Mouse (Mus musculus) lung, postnatal 0 days (tissue): ENCODE results near the gene Arpp21. TPM values are rescaled to one million over a fixed set of nuclear protein-coding genes. Genes with fewer than 3 reads are reported as not detected.

ENCODE experiments used
- ATAC-seq: fragments of 200-750 bp; cut with Nextera tagmentation; 2 replicates; pipeline ENCODE4 v1.8.0; 2017; ENCODE audit warnings: moderate library complexity
- DNase-seq: peaks from one replicate; pipeline ENCODE4 v3.0.0-alpha.2; 2016; ENCODE audit warnings: low spot score
- H3K27ac ChIP-seq: fragments of 300-500 bp; sonication (generic); 2 replicates; pipeline ENCODE4 v1.5.1; 2014; ENCODE audit warnings: antibody characterized with exemption, mild to moderate bottlenecking, low read length, mixed read lengths
- H3K27me3 ChIP-seq: fragments of 300-500 bp; sonication (generic); replicated peaks from 2 replicates; pipeline ENCODE4 v1.6.1; 2014; ENCODE audit warnings: low read length, mixed read lengths; ENCODE audit not compliant: insufficient read depth
- H3K36me3 ChIP-seq: fragments of 300-500 bp; sonication (generic); 2 replicates; pipeline ENCODE4 v1.6.1; 2014; ENCODE audit warnings: low read length, mixed read lengths; ENCODE audit not compliant: insufficient read depth
- H3K4me1 ChIP-seq: fragments of 300-500 bp; sonication (generic); 2 replicates; pipeline ENCODE4 v1.6.1; 2014; ENCODE audit warnings: antibody characterized with exemption, low read depth, low read length, mixed read lengths; ENCODE audit not compliant: insufficient read depth
- H3K4me2 ChIP-seq: fragments of 300-500 bp; sonication (generic); replicated peaks from 2 replicates; pipeline ENCODE4 v1.6.1; 2014; ENCODE audit warnings: low read depth, mild to moderate bottlenecking, low read length, moderate library complexity, mixed read lengths
- H3K4me3 ChIP-seq: fragments of 300-500 bp; sonication (generic); 2 replicates; pipeline ENCODE4 v1.5.1; 2014; ENCODE audit warnings: low read depth, low read length
- H3K9ac ChIP-seq: fragments of 300-500 bp; sonication (generic); replicated peaks from 2 replicates; pipeline ENCODE4 v1.6.1; 2014; ENCODE audit warnings: low read depth, mild to moderate bottlenecking
- H3K9me3 ChIP-seq: fragments of 300-500 bp; sonication (generic); 2 replicates; pipeline ENCODE4 v1.6.1; 2016; ENCODE audit warnings: low read length, mixed read lengths
- CTCF ChIP-seq: IDR thresholded peaks from 2 replicates; pipeline ENCODE4 v1.5.1; 2016; ENCODE audit warnings: antibody characterized with exemption, mild to moderate bottlenecking
- EP300 ChIP-seq: IDR thresholded peaks from 2 replicates; pipeline ENCODE4 v1.6.1; 2016; ENCODE audit warnings: antibody characterized with exemption, mild to moderate bottlenecking, control low read depth
- WGBS: fragments of 180-500 bp; shearing (Covaris S2); extraction: QIAGEN DNeasy Blood & Tissue Kit; methylation state at CpG from one replicate; pipeline ENCODE4 v1.1.7; 2014; 5-methylcytosine and 5-hydroxymethylcytosine counted together
- polyA plus RNA-seq: library from polyadenylated mRNA; unstranded; fragments of >200 nt; fragmentation: Nextera tagmentation; extraction: Ambion mirVana; gene quantifications from 2 replicates; pipeline ENCODE4 v1.2.1, GENCODE M21; 2015

The Arpp21 gene
- polyA plus RNA-seq, 1 experiment from 2014 or later: not detected

DNA sequence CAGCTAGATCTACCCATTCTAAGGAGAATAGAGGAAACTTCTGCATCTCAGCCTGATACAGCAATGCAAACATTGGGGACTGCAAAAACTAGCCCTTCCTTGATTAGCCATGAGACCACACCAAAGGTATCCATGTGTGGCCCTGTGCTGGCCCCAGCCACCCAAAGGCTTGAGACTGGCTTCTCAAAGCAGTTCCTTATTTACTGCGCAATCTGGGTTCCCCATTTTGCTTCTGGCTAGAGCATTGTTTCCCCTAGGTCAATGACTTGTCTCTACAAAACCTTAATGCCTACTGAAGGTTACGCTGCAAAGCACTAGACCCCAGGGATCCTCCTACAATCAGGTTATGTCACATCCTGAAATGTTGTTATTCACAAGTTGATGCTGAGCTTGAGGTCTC is 156.8 kb downstream of the Arpp21 start:
- Histone ChIP-seq H3K4me3 (no peak overlapping the region), H3K9me3 (no peaks in the 10 kb centered on the region), H3K27me3 (no peaks in the 10 kb centered on the region), H3K9ac (no peak overlapping the region), H3K4me2 (no peak overlapping the region), H3K4me1 (no peaks in the 10 kb centered on the region), H3K27ac (no peak overlapping the region), H3K36me3 (no peaks in the 10 kb centered on the region)
- ATAC-seq (no peak), DNase-seq (no peak)
- 83% methylated on average over 2 of the region's 2 CpGs for WGBS
- TF ChIP-seq CTCF: no peak
- no peak for TF ChIP-seq EP300

DNA sequence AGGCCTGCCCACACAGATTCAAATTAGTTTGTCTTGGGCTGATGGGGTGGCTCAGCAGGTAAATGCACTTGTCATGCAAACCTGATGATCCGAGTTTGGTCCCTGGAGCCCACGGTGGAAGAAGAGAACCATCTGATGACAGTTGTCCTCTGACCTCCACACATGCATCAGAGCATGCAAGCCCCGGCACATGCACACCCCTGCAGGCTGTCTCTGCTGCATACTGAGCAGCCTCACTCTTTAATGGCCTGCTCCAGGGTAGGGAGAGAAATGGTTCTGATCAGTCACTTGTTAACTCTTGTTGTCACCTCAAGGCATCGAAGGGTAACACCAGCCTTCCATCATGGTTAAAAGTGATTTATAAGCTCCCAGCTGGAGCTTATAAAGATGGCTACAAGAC is 157.3 kb downstream of the Arpp21 start:
- H3K9me3 ChIP-seq: no peaks in the 10 kb centered on the region
- no peaks in the 10 kb centered on the region for H3K36me3 ChIP-seq
- no peak overlapping the region for H3K27ac ChIP-seq
- no peak overlapping the region for H3K4me3 ChIP-seq
- ATAC-seq (no peak), DNase-seq (no peak)
- WGBS: 70% methylated on average over 4 of the region's 4 CpGs
- H3K4me1 ChIP-seq: no peaks in the 10 kb centered on the region
- TF ChIP-seq EP300: no peak
- no peak for TF ChIP-seq CTCF
- no peak overlapping the region for H3K4me2 ChIP-seq
- no peaks in the 10 kb centered on the region for H3K27me3 ChIP-seq
- H3K9ac ChIP-seq: no peak overlapping the region

DNA sequence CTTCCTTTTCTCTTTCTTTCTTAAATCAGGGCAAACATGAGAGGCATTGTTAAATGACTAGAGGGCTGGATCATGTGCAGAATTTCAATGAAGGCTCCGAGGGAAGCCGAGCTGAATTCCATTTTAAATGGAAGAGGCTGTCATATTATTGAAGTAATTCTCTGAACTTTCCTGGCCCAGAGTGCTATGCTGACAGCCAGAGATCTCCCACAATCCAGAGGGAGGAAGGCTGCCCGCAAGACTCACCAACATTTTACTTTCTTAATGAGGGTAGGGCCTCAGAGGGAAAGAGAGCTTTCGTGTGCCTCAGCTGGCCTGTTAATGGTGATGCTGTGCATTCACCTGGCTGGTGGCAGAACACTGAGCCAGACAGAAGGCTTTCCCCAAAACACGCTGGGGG is 160.5 kb downstream of the Arpp21 start:
- H3K27me3 ChIP-seq: no peaks in the 10 kb centered on the region
- no peak for DNase-seq
- TF ChIP-seq EP300: no peak
- H3K4me1 ChIP-seq: no peaks in the 10 kb centered on the region
- H3K4me3 ChIP-seq: no peak overlapping the region
- no peaks in the 10 kb centered on the region for H3K9me3 ChIP-seq
- H3K9ac ChIP-seq: no peak overlapping the region
- no peak overlapping the region for H3K4me2 ChIP-seq
- no peak for ATAC-seq
- no peaks in the 10 kb centered on the region for H3K36me3 ChIP-seq
- 82% methylated on average over 5 of the region's 5 CpGs for WGBS
- H3K27ac ChIP-seq: no peak overlapping the region

DNA sequence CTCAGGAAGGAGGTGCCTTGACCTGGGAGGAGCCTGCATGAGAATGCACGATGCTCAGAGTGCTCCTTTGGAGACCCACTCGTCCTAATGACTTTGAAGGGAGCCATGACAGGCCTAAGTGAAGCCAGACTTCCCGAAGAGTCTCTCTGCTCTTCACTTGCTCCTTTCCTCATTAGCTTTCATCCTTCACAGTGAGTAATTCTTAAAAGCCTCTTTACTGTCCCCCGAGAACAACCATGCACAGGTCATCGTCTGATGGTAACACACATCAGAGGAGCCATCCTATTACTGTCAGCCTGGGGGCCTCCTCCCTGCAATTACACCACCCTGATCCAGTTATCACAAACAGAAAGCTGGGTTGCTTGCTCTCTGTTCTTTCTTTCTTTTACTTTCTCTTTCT is 160.9 kb downstream of the Arpp21 start:
- no peak overlapping the region for H3K27ac ChIP-seq
- H3K27me3 ChIP-seq: no peaks in the 10 kb centered on the region
- WGBS: 57% methylated on average over 5 of the region's 5 CpGs
- no peaks in the 10 kb centered on the region for H3K9me3 ChIP-seq
- no peak for TF ChIP-seq CTCF
- TF ChIP-seq EP300: no peak
- H3K4me2 ChIP-seq: no peak overlapping the region
- H3K4me3 ChIP-seq: no peak overlapping the region
- no peak for ATAC-seq
- H3K36me3 ChIP-seq: no peaks in the 10 kb centered on the region
- no peak overlapping the region for H3K9ac ChIP-seq
- H3K4me1 ChIP-seq: no peaks in the 10 kb centered on the region
- no peak for DNase-seq

DNA sequence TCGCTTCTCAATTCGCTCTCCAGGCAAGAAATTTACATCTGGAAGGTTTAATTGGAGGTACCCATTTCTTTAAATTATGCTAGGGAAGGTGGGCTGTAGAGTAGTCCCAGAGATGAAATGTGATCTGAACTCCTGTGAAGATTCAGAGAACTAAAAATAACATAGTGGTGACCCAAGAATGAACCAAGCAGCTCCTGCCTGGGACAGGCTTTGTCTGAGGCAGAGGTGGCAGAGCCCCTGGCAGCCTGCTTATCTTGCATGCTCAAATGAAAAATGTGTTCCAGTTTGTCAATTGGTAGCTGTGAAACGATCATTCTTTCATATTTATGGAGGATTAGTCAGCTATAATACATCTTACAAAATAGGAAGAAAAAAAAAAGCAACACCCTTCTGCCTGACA is 164.4 kb downstream of the Arpp21 start:
- no peak overlapping the region for H3K4me3 ChIP-seq
- no peaks in the 10 kb centered on the region for H3K4me1 ChIP-seq
- no peak for TF ChIP-seq EP300
- TF ChIP-seq CTCF: no peak
- no peak overlapping the region for H3K9ac ChIP-seq
- no peaks in the 10 kb centered on the region for H3K9me3 ChIP-seq
- H3K27me3 ChIP-seq: no peaks in the 10 kb centered on the region
- no peaks in the 10 kb centered on the region for H3K36me3 ChIP-seq
- DNase-seq (no peak), ATAC-seq (no peak)
- no peak overlapping the region for H3K27ac ChIP-seq
- H3K4me2 ChIP-seq: no peak overlapping the region
- 40% methylated on average over 3 of the region's 3 CpGs for WGBS

DNA sequence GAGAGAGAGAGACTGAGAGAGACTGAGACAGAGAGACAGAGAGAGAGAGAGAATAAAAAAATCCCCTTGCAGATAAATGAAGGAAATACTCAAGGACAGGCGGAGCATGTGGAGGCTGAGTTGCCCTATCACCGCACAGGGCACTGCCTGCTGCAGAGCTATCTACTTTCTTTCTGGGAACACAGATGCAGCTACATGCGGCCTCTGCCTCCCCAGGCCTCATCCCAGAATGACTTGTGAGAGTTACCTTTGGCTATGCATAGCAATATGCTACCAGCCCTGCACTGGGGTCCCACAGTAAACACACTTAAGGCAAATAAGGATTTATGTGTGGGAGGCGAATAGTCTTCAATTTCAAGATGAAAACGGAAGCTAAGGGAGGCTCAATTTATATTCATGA is 164.8 kb downstream of the Arpp21 start:
- no peak for ATAC-seq

DNA sequence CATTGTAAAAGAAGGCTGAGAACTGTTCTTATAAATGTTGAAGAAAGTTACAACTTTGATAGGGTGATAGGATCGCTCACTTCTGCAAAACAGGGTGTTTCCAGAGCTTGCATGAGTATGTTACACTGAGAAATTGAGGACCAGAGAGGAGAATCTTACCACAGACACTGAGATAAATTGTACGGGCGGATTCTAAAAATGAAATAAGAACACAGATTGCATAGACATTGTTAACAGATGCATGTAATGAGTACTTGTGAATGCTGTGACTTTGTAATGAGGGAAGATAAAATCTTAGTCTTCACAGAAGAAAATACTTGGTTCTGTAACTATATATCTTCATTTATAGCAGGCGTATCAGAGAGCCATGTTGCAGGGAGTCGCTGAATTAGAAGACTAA is 167.5 kb downstream of the Arpp21 start:
- DNase-seq (no peak), ATAC-seq (no peak)
- H3K36me3 ChIP-seq: no peaks in the 10 kb centered on the region
- H3K9ac ChIP-seq: no peak overlapping the region
- no peak overlapping the region for H3K4me3 ChIP-seq
- H3K4me1 ChIP-seq: no peaks in the 10 kb centered on the region
- no peaks in the 10 kb centered on the region for H3K9me3 ChIP-seq
- TF ChIP-seq CTCF (no peak), EP300 (no peak)
- WGBS: 88% methylated on average over 5 of the region's 5 CpGs
- no peak overlapping the region for H3K4me2 ChIP-seq
- no peaks in the 10 kb centered on the region for H3K27me3 ChIP-seq
- no peak overlapping the region for H3K27ac ChIP-seq

More for the DNA sequence above, 164.8 kb downstream of the Arpp21 start:
- no peaks in the 10 kb centered on the region for H3K4me1 ChIP-seq
- H3K27ac ChIP-seq: no peak overlapping the region
- 24% methylated on average over 5 of the region's 5 CpGs for WGBS
- H3K9ac ChIP-seq: no peak overlapping the region
- TF ChIP-seq EP300 (no peak), CTCF (no peak)
- no peaks in the 10 kb centered on the region for H3K27me3 ChIP-seq
- DNase-seq: no peak
- no peaks in the 10 kb centered on the region for H3K9me3 ChIP-seq
- no peak overlapping the region for H3K4me2 ChIP-seq
- no peaks in the 10 kb centered on the region for H3K36me3 ChIP-seq
- H3K4me3 ChIP-seq: no peak overlapping the region
